Mouse (Mus musculus) retina, postnatal 1 day (tissue): ENCODE data around the gene Rps18.
A peak's percentile ranks its signal among the peaks of the same experiment; 100 is the strongest.
"Not testable (repeated sequence)": the region's sequence is repeated elsewhere in the genome, so short reads cannot be mapped to it uniquely, and the experiment has no call there.

Experiments
- DNase-seq: peaks from one replicate; pipeline ENCODE4 v3.0.0-alpha.2; 2012

Rps18 gene

DNA sequence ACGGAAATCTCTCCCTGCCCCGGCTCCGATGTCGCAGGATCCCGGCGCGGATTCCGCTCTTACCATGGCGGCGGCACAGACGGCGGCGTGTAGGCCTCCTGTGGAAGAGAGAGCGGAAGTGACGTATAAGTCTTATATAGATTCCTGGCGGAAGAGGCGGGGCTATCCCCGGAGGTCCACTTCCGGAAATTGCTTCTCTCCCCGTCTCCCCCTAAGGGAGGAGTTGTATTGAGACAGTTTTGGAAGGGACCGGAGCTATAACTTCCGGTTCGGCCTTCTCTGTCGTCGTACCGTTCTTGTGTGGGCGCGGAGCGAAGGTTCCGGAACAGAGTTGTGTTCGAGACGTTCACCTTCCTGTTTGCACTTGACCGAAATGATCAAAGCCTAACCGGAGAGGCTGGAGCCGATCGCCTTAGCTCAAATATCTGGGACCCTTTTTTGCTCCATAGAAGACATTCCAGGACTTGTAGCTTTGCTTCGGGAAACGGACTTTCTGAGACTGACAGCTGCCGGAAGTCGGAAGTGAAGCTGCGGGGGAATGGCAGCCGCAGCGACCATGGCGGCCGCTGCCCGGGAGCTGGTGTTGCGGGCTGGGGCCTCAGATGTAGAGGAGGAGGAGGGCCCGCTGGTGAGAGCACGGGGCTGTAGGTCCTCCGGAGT is at the start of gene Rps18, which contains the start of gene Vps52:
TSS of gene Rps18 (minus strand) at position 447 of the 660 bp plus-strand sequence.
TSS of gene Vps52 (plus strand) at position 258 of the 660 bp plus-strand sequence.
- DNase-seq = peak; percentile 99

GRCm38 (mm10) chr17:34003426-34003825 is 47.6 kb upstream of the Rps18 start:
- peak; percentile 71 for DNase-seq

DNA sequence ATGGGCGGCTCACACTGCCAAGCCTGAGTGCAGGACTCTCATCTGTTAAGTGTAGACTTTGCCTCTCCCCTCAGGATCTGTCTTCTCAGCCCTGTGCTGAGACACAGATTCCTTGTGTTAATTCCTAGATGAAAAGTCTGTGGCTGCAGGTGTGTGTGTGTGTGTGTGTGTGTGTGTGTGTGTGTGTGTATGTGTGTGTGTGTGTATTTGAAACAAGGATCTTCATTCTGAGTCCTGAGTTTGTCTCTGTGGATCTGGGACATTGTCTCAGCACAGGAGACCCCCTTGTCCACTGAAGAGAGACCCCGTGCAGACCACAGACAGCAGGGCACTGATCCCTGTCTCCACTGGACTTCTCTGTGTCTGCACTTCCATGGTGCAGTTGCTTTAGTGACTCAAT is 45.0 kb upstream of the Rps18 start:
- not testable (repeated sequence) for DNase-seq

DNA sequence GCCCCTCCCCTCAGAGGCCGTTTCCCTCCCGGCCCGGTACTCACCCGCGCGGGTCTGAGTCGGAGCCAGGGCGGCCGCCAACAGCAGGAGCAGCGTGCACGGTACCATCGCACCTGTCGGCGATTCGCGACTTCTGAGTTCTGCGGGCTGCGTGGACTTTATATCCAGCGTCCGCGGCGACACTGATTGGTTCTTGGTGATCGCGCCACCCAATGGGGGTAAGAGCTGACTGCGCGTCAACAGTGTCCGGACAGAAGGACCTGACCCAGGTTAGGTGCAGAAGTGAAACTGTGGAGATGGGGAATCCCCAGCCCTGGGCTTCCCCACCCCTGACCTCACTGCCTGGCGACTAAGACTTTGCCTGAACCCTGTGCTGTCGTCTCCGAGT is 44.3 kb upstream of the Rps18 start, which contains the start of gene H2-K1:
TSS of gene H2-K1 (minus strand) at position 198 of the 388 bp plus-strand sequence.
- peak; percentile 76 for DNase-seq

- DNase-seq = no peak
Measured at GRCm38 (mm10) chr17:33999341-34000149, 43.7 kb upstream of the Rps18 start.

DNA sequence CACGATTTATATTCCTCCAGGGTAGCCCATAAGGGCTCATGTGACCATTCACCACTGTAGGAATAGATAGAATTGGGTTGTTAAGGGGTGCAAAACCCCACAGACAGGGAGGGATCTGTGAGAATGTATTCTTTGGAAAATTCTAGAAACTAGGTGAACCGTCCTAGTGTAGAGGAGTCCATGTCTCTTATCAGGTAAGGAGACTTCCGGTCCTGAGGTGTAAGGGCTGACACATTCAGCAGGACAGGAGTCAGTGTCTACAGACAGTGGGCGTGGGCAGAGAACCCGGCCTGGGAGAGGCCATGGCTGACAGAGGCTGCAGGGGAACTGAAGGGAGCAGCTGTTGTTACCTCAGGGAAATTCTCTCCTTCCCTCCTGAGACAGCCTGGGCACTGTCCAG is 42.9 kb upstream of the Rps18 start:
- not testable (repeated sequence) for DNase-seq

DNA sequence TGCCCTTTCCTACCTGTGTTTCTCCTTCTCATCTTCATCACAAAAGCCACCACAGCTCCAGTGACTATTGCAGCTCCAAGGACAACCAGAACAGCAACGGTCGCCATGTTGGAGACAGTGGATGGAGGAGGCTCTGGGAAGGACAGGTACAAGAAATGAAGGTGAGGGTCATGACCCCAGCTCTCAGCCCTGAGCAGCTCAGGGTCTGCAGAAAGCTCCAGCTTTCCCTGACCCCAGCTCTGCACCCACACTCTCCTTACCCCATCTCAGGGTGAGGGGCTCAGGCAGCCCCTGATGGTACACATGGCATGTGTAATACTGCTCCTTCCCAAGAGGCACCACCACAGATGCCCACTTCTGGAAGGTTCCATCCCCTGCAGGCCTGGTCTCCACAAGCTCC is 41.2 kb upstream of the Rps18 start:
- not testable (repeated sequence) for DNase-seq

DNA sequence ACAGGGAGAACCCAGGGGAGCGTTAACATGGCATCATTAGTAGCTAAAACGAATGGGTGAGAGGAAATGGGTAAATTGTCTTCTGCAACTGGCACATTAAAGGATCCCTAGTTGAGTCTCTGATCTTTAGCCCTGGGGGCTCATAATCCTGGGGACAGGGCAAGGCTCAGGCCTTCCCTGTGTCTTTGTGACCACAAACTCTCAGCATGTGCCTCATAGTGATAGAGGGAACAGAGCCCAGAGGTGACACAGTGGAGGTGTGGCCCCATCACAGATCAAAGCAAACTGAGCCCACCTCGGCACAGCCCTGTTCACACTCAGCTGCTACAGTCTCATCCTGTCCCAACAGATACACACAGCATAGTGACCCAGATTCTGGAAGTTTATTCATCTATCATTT is 39.9 kb upstream of the Rps18 start:
- no peak for DNase-seq

DNA sequence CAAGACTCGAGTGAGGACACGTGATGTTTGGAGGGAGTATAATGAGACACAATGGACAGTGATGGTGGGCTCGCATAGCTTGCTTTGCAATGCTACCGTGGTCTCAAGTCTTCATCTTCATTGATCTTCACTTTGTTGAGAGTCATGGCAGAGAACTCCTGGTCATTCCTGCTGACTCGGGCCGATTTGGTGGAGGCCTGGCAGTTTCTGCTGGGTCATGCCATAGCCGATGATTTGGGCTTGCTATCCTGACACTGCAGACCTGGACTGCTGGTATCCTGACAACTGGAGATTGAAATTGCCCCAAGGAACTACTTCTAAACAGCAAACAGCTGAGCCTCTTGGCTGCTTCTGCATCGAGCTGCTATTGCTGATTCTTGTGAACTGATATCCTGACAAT is 39.2 kb upstream of the Rps18 start:
- no peak for DNase-seq

DNA sequence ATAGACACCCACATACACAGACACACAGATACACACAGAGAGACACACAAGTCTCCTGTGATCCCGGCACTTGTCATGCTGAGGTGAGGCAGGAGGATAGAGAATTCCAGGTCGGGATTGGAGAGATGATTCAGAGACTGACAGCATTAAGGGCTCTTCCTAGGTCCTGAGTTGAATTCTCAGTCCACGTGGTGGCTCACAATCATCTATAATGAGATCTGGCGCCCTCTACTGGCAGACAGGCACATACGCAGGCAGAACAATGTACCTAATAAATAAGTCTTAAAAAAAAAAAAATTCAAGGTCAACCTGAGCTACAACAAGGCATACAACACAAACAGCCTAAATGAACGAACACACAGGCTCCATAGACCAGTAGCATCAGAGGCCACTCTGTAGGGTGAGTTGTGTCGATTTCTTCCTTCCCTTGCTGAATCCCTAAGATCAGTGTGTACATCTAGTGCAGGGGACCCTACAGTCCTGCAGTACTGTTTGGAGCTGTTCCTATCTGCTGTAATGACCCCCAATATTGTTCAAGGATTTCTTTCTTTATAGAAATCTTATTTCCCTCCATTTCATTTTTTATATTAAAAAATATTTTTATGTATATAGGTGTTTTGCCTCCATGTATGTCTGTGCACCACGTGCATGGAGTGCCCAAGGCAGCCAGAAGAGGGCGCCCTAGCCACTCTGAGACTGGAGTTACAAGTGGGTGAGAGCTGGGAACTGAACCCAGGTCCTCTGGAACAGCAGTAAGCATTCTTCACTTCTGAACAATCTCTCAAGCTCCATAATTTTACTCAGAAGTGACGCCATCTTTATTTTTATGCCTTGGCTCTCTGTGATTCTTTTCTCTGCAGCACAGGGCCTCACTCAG is 36.2 kb upstream of the Rps18 start:
- peak; percentile 91 for DNase-seq

GRCm38 (mm10) chr17:33982136-33982535 is 26.3 kb upstream of the Rps18 start:
- peak; percentile 76 for DNase-seq

GRCm38 (mm10) chr17:33981192-33981909 is 25.6 kb upstream of the Rps18 start:
- DNase-seq = peak; percentile 98

- DNase-seq = no peak
Measured at GRCm38 (mm10) chr17:33980181-33981035, 24.6 kb upstream of the Rps18 start.

GRCm38 (mm10) chr17:33979512-33980050 is 23.8 kb upstream of the Rps18 start:
- DNase-seq = no peak

- peak; percentile 76 for DNase-seq
Measured at GRCm38 (mm10) chr17:33978631-33979031, 22.8 kb upstream of the Rps18 start.

DNA sequence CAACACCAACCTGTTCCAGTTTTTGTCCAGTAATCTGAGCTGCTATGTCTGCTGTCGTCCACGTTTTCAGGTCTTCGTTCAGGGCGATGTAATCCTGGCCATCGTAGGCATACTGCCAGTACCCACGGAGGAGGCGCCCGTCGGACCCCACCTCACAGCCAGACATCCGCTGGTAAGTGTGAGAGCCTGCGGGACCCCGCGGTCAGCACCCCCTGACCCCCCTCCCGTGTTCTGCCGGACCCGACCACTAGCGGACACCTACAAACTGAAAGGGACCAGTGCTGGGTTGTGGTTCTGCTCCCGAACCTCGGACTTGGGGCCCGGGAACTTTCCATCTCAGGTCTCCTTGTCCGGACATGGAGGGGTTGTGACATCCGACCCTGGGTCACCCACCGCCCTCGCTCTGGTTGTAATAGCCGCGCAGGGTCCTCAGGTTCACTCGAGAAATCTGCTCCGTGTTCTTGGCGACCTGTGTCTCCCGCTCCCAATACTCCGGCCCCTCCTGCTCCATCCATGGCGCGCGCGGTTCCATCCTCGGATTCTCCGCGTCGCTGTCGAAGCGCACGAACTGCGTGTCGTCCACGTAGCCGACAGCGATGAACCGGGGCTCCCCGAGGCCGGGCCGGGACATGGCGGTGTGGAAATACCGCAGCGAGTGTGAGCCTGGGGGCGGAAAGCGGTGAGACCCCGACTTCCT is 22.2 kb upstream of the Rps18 start:
- no peak for DNase-seq

- no peak for DNase-seq
Measured at GRCm38 (mm10) chr17:33973572-33973971, 17.8 kb upstream of the Rps18 start.

DNA sequence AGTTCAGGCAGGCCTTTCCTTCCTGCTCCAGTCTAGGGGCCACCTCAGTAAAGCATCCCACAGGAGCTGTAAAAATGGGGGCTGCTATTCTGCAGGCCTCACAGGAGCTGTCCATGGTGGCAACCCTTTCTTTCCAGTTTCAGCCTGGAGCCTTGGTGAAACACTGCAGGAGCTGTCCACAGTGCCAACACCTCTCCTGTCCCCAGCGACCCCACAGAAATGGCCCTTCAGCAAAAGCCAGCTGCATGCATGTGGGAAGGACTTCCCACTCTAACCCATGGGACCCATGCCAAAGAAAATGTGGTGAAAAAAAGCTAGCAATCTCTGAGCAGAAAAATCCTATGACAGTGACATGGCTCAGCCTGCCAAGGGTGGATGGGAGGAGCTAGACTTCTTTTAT is 16.9 kb upstream of the Rps18 start:
- no peak for DNase-seq

- peak; percentile 24 for DNase-seq
Measured at GRCm38 (mm10) chr17:33969394-33969793, 13.6 kb upstream of the Rps18 start.

GRCm38 (mm10) chr17:33968927-33969326 is 13.1 kb upstream of the Rps18 start:
- DNase-seq = peak; percentile 79
